Mouse (Mus musculus) ES-Bruce4 (cell line): ENCODE results near the gene Auts2. TPM values are rescaled to one million over a fixed set of nuclear protein-coding genes. Genes with fewer than 3 reads are reported as not detected.

ENCODE experiments used
- H3K27ac ChIP-seq: 2 replicates; pipeline ENCODE4 v1.5.1; 2012; ENCODE audit warnings: low read length, inconsistent platforms; ENCODE audit not compliant: insufficient read depth
- H3K27me3 ChIP-seq: 2 replicates; pipeline ENCODE4 v1.6.1; 2012; ENCODE audit warnings: mild to moderate bottlenecking, low read length, inconsistent platforms; ENCODE audit not compliant: control insufficient read depth, poor library complexity, insufficient read depth, severe bottlenecking
- H3K36me3 ChIP-seq: 2 replicates; pipeline ENCODE4 v1.6.1; 2012; ENCODE audit warnings: inconsistent platforms, mild to moderate bottlenecking, low read length, moderate library complexity; ENCODE audit not compliant: control insufficient read depth, poor library complexity, insufficient read depth, severe bottlenecking
- H3K4me1 ChIP-seq: one replicate; pipeline ENCODE4 v1.8.1; 2011; ENCODE audit warnings: low read length; ENCODE audit not compliant: control insufficient read depth, insufficient read depth
- H3K4me3 ChIP-seq: 2 replicates; pipeline ENCODE4 v1.5.1; 2011; ENCODE audit warnings: low read depth, mild to moderate bottlenecking, low read length
- H3K9ac ChIP-seq: 2 replicates; pipeline ENCODE4 v1.6.1; 2012; ENCODE audit warnings: low read depth, mild to moderate bottlenecking, inconsistent platforms; ENCODE audit not compliant: poor library complexity, severe bottlenecking
- H3K9me3 ChIP-seq: replicated peaks from 2 replicates; pipeline ENCODE4 v1.6.1; 2012; ENCODE audit warnings: mild to moderate bottlenecking, low read length, inconsistent platforms; ENCODE audit not compliant: control insufficient read depth, poor library complexity, insufficient read depth, severe bottlenecking
- CTCF ChIP-seq: IDR thresholded peaks from one replicate; pipeline ENCODE4 v1.8.1; 2011; ENCODE audit warnings: low read depth, low read length
- EP300 ChIP-seq: IDR thresholded peaks from 2 replicates; pipeline ENCODE4 v1.6.1; 2011; ENCODE audit warnings: low read depth, low read length; ENCODE audit not compliant: insufficient read depth
- POLR2A ChIP-seq: IDR thresholded peaks from one replicate; pipeline ENCODE4 v1.8.1; 2011; ENCODE audit warnings: low read length; ENCODE audit not compliant: insufficient read depth
- polyA plus RNA-seq: library from polyadenylated mRNA; stranded (reverse); fragments of >200 nt; gene quantifications from 2 replicates; pipeline ENCODE4 v1.2.4, GENCODE M21; 2011; ENCODE audit warnings: low read depth; ENCODE audit not compliant: missing spikeins, insufficient read depth, insufficient read length

Auts2 gene
- polyA plus RNA-seq, 1 experiment: 23.4 TPM

GRCm38 (mm10) chr5:131490811-131491210, 1052.3 kb downstream of the Auts2 start:
- peak; percentile 92 for TF ChIP-seq EP300
- TF ChIP-seq CTCF: no peak

GRCm38 (mm10) chr5:131489846-131490245, 1053.3 kb downstream of the Auts2 start:
- Histone ChIP-seq H3K4me1 (peaks cover 2% of the 10 kb centered on the region), H3K9ac (no peak overlapping the region), H3K27ac (peak overlapping the region; percentile 71)

More at GRCm38 (mm10) chr5:131490811-131491210, 1052.3 kb downstream of the Auts2 start:
- Histone ChIP-seq H3K36me3 (no peaks in the 10 kb centered on the region), H3K4me3 (no peak overlapping the region), H3K9ac (no peak overlapping the region), H3K27me3 (no peaks in the 10 kb centered on the region), H3K4me1 (peaks cover 2% of the 10 kb centered on the region), H3K9me3 (peaks cover 25% of the 10 kb centered on the region), H3K27ac (peak overlapping the region; percentile 99)

GRCm38 (mm10) chr5:131486527-131486926, 1056.6 kb downstream of the Auts2 start:
- Histone ChIP-seq H3K4me1 (peaks cover 2% of the 10 kb centered on the region), H3K4me3 (no peak overlapping the region), H3K9me3 (peaks cover 25% of the 10 kb centered on the region), H3K27ac (no peak overlapping the region), H3K27me3 (no peaks in the 10 kb centered on the region), H3K36me3 (no peaks in the 10 kb centered on the region), H3K9ac (no peak overlapping the region)
- TF ChIP-seq EP300 (no peak), CTCF (no peak), POLR2A (no peak)

More at GRCm38 (mm10) chr5:131489846-131490245, 1053.3 kb downstream of the Auts2 start:
- Histone ChIP-seq H3K9me3 (peaks cover 25% of the 10 kb centered on the region), H3K36me3 (no peaks in the 10 kb centered on the region), H3K4me3 (no peak overlapping the region), H3K27me3 (no peaks in the 10 kb centered on the region)
- TF ChIP-seq POLR2A: no peak
- 0 out of 2 replicates have a peak, but pooled peaks have one; percentile 16 for TF ChIP-seq EP300

- Histone ChIP-seq H3K27ac (no peak overlapping the region), H3K36me3 (no peaks in the 10 kb centered on the region), H3K4me3 (no peak overlapping the region), H3K9me3 (no peaks in the 10 kb centered on the region; the same call in 1 of the 2 replicates), H3K9ac (no peak overlapping the region), H3K27me3 (no peaks in the 10 kb centered on the region), H3K4me1 (no peaks in the 10 kb centered on the region)
- no peak for TF ChIP-seq POLR2A
- TF ChIP-seq EP300: no peak
- no peak for TF ChIP-seq CTCF
Observed at GRCm38 (mm10) chr5:131475278-131475677, 1067.9 kb downstream of the Auts2 start.

GRCm38 (mm10) chr5:131468609-131469008, 1074.5 kb downstream of the Auts2 start:
- no peak overlapping the region for H3K27ac ChIP-seq
- TF ChIP-seq CTCF (no peak), EP300 (no peak), POLR2A (no peak)
- peaks cover 4% of the 10 kb centered on the region for H3K36me3 ChIP-seq
- H3K27me3 ChIP-seq: no peaks in the 10 kb centered on the region
- H3K9me3 ChIP-seq: no peaks in the 10 kb centered on the region
- H3K4me3 ChIP-seq: no peak overlapping the region
- no peaks in the 10 kb centered on the region for H3K4me1 ChIP-seq
- H3K9ac ChIP-seq: no peak overlapping the region

- no peak overlapping the region for H3K9ac ChIP-seq
- H3K36me3 ChIP-seq: peaks cover 6% of the 10 kb centered on the region
- TF ChIP-seq EP300 (no peak), CTCF (no peak), POLR2A (no peak)
- H3K9me3 ChIP-seq: no peaks in the 10 kb centered on the region
- H3K27ac ChIP-seq: no peak overlapping the region
- H3K4me3 ChIP-seq: no peak overlapping the region
- H3K4me1 ChIP-seq: no peaks in the 10 kb centered on the region
- no peaks in the 10 kb centered on the region for H3K27me3 ChIP-seq
Observed at GRCm38 (mm10) chr5:131466131-131466530, 1077.0 kb downstream of the Auts2 start.
